Mouse (Mus musculus) effector memory CD4-positive, alpha-beta T cell, adult 5 months (primary cell): ENCODE data around the gene Abca6. TPM values are rescaled to one million over a fixed set of nuclear protein-coding genes. Genes with fewer than 3 reads are reported as not detected.

Source experiments
- polyA plus RNA-seq: library from polyadenylated mRNA; unstranded; fragments of 100-300 nt; shearing (Covaris generic); gene quantifications from one replicate; pipeline ENCODE4 v1.2.1, GENCODE M21; 2017

Abca6 gene
- not detected for polyA plus RNA-seq

GRCm38 (mm10) chr11:110251534-110251933 is at the start of gene Abca6:
Abca6 (minus strand) TSS chr11:110251776.

GRCm38 (mm10) chr11:110167459-110168251 is 83.9 kb downstream of the Abca6 start, which contains the start of gene Abca9:
Abca9 (minus strand) TSS chr11:110168196.

Other genes with a start within 250 kb of the Abca6 start
- not detected for gene Abca8a, start 155.8 kb downstream of the Abca6 start, polyA plus RNA-seq
- not detected for gene Abca9, start 83.6 kb downstream of the Abca6 start, polyA plus RNA-seq
- 2.1 TPM for gene Abca5, start 85.9 kb upstream of the Abca6 start, polyA plus RNA-seq
- gene Map2k6, start 147.3 kb upstream of the Abca6 start, polyA plus RNA-seq = 13.8 TPM